Mouse (Mus musculus) stomach, postnatal 0 days (tissue): ENCODE results near the gene Nat8f1.

Experiments used
- CTCF ChIP-seq: IDR thresholded peaks from 2 replicates; pipeline ENCODE4 v1.5.1; 2016; ENCODE audit warnings: antibody characterized with exemption, low read depth, mild to moderate bottlenecking, moderate library complexity
- EP300 ChIP-seq: optimal IDR thresholded peaks from 2 replicates; pipeline ENCODE3; 2016; ENCODE audit warnings: antibody characterized with exemption

DNA sequence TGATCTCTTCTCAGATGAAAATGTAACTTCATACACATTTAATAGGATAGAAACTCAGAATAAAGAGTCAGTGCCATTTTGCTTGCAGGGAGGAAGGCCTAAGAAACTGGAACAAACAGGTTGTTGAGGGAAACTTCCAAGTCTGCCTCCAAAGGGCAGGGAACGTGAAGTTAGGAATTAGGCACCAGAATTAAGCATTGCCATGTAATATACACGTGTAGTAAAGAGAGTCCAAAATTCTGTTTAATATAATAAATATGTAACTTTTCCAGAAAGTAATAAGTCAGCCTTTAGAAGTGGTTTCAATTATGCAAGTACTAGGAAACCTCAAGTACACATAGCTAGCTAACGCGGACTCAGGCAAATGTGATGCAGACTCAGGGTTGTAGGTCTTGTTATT, 3.9 kb upstream of the Nat8f1 start:
- TF ChIP-seq CTCF (no peak), EP300 (no peak)
